Mouse (Mus musculus) skeletal muscle tissue, postnatal 0 days (tissue): ENCODE measurements around the gene 4930438A08Rik. TPM values are rescaled to one million over a fixed set of nuclear protein-coding genes. Genes with fewer than 3 reads are reported as not detected.

Experiments used
- polyA plus RNA-seq: library from polyadenylated mRNA; unstranded; fragments of >200 nt; fragmentation: Nextera tagmentation; extraction: Ambion mirVana; gene quantifications from 2 replicates; pipeline ENCODE4 v1.2.1, GENCODE M21; 2015

4930438A08Rik gene
- polyA plus RNA-seq, result 0.61 TPM in 1 of 2 replicates, not detected in the other

GRCm38 (mm10) chr11:58274572-58274971 lies at the start of gene 4930438A08Rik:
Gene 4930438A08Rik, plus strand, starts transcription at chr11:58274799.

GRCm38 (mm10) chr11:58306860-58307308 lies 32.3 kb downstream of the 4930438A08Rik start, which contains the start of gene Zfp692:
Gene Zfp692, plus strand, starts transcription at chr11:58307069.

GRCm38 (mm10) chr11:58330276-58331148 lies 55.9 kb downstream of the 4930438A08Rik start, which contains the start of the genes Zfp672 and Sh3bp5l:
Gene Zfp672, minus strand, starts transcription at chr11:58330339.
Gene Sh3bp5l, plus strand, starts transcription at chr11:58330724.

Other genes with a start within 250 kb of the 4930438A08Rik start
- gene Gm12248, start 181.7 kb upstream of the 4930438A08Rik start, polyA plus RNA-seq, result not detected in 2 replicates
- 60.8 and 63.5 TPM in 2 replicates for gene Cnot8, start 170.6 kb upstream of the 4930438A08Rik start, polyA plus RNA-seq
- 5.8 and 6.5 TPM in 2 replicates for gene Gemin5, start 106.3 kb upstream of the 4930438A08Rik start, polyA plus RNA-seq
- 120 and 134 TPM in 2 replicates for gene Mrpl22, start 103.1 kb upstream of the 4930438A08Rik start, polyA plus RNA-seq
- gene Igtp, start 75.2 kb upstream of the 4930438A08Rik start, polyA plus RNA-seq, result 23.1 and 27.3 TPM in 2 replicates
- gene Irgm2, start 75.2 kb upstream of the 4930438A08Rik start, polyA plus RNA-seq, result 13.6 and 14.4 TPM in 2 replicates
- 5.2 and 6.3 TPM in 2 replicates for gene Zfp692, start 32.3 kb downstream of the 4930438A08Rik start, polyA plus RNA-seq
- 35.6 and 39.3 TPM in 2 replicates for gene Zfp672, start 55.5 kb downstream of the 4930438A08Rik start, polyA plus RNA-seq
- gene Sh3bp5l, start 55.9 kb downstream of the 4930438A08Rik start, polyA plus RNA-seq, result 23.7 and 24.0 TPM in 2 replicates
- gene Lypd8, start 104.2 kb downstream of the 4930438A08Rik start, polyA plus RNA-seq, result not detected in 2 replicates
- gene 1810065E05Rik, start 146.3 kb downstream of the 4930438A08Rik start, polyA plus RNA-seq, result not detected in 2 replicates
- gene Gm12253, start 157.8 kb downstream of the 4930438A08Rik start, polyA plus RNA-seq, result not detected in 2 replicates
- not detected in 2 replicates for gene Lypd9, start 178.1 kb downstream of the 4930438A08Rik start, polyA plus RNA-seq
- not detected in 2 replicates for gene Olfr30, start 187.5 kb downstream of the 4930438A08Rik start, polyA plus RNA-seq
- not detected in 2 replicates for gene Olfr332, start 217.8 kb downstream of the 4930438A08Rik start, polyA plus RNA-seq
- gene Olfr331, start 227.8 kb downstream of the 4930438A08Rik start, polyA plus RNA-seq, result not detected in 2 replicates